Mouse (Mus musculus): ENCODE results near the gene Scarb1.

DNA sequence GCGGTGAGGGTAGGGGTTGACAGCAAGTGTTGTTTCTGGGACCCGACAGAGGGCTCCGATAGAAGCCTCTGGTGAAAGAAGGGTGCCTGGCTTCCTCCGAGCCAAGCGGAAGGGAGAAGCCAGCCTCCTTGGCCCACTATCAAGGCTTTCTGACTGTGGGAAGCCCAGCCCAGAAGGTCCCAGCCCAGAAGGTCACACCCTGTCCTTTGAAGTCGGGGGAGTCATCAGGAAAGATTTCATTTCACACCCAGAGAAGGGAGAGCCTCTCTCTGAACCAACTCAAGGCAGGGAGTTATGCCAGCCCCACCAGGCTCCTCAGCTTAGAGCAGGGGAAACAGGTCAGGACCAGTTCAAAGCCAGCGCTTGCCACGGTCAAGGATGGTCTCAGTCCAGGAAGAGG is 88.2 kb downstream of the Scarb1 start:
- TF ChIP-seq CTCF (IDR thresholded peaks at IDR 0.05; ENCODE audit: low read depth) = no peak
- no peak for TF ChIP-seq EP300 (IDR thresholded peaks at IDR 0.05; ENCODE audit: low read depth)
